Mouse (Mus musculus) brain, embryonic 14.5 days (tissue): ENCODE results near the gene Paxx. TPM values are rescaled to one million over a fixed set of nuclear protein-coding genes. Genes with fewer than 3 reads are reported as not detected.

Source experiments
- DNase-seq: peaks from one replicate; pipeline ENCODE4 v3.0.0-alpha.2; 2011; ENCODE audit warnings: low read depth
- CTCF ChIP-seq: fragments of 200-500 bp; IDR thresholded peaks from 2 replicates; pipeline ENCODE4 v1.5.1; 2012; ENCODE audit warnings: inconsistent platforms, mild to moderate bottlenecking, moderate library complexity, borderline replicate concordance; ENCODE audit not compliant: insufficient read depth, insufficient read length; ENCODE audit errors: extremely low read depth
- POLR2A ChIP-seq: fragments of 200-500 bp; IDR thresholded peaks from 2 replicates; pipeline ENCODE4 v1.6.1; 2012; ENCODE audit warnings: mild to moderate bottlenecking, inconsistent platforms, borderline replicate concordance; ENCODE audit not compliant: poor library complexity, insufficient read depth, insufficient read length, severe bottlenecking; ENCODE audit errors: extremely low read depth
- polyA plus RNA-seq: library from polyadenylated mRNA; depleted of rRNA; stranded (reverse); fragments of >200 nt; gene quantifications from 2 replicates; pipeline ENCODE4 v1.2.3, GENCODE M21; 2012

The Paxx gene
- polyA plus RNA-seq, 1 experiment, result 109 TPM

GRCm38 (mm10) chr2:25432326-25433098, 28.4 kb downstream of the Paxx start:
- no peak for DNase-seq
- no peak for TF ChIP-seq CTCF

DNA sequence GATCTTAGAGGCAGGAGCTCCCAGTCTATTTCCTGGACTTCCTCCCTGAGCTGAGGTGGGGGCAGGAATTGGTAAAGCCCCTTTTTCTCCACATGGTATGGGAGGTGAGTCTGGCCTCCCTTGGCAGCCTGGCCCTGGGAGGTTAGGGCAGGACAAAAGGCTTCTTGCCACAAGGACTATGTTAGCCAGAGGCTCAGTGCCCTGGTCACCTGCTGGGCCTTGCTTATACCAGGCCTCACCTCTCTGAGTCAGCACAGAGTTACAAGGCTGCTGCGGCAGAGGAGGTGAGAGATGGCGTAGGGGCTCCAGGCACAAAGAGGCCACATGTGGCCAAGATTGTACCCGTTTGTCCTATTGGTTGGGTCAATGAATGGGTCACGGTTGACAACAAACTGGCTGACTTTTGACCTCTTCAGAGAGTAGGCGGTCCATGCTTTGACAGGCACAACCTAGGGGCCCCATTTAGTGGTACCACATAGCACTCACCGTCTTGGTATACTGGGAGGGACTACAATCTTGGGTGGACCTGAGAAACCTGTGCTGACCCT, 29.5 kb downstream of the Paxx start:
- TF ChIP-seq POLR2A (no peak), CTCF (no peak)
- DNase-seq, result no peak

DNA sequence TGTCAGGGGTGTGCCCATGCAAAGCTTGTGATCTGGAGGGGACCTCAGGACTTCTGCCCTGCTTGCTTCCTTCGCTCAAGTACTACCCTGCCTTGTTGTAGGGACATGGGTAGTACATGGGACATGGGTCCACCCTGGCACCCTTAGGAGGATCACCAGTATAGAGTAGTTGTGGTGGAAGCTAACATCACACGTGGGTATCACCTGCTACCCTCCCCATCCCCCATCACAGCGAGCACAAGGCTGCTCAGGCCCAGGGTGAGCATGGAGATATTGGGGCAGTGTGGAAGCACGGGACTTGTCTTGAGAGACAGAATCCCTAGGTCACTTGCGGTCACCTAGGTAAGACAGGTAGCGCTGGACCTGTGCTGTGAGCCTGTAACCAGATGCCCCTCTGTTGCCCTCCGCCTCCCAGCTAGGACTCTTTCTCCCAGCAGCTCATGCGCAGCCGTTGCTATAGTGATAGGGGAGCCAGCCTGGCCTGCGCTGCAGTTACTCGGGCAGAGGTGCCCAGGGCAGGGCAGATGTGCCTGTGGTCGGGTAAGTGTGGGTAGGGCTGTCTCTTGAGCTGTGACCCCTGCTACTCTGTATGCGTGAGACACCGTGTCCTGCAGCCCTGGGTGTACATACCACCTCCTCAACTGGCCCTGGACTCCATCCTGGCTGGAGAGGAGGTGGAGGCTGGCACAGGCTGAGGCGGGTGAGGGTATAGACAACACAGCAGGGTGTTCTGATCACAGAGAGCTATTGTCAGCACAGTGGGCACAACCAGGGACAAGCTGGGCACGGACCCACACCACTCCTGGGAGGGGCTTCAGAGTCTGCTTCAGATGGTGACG, 30.3 kb downstream of the Paxx start:
- DNase-seq, result peak; percentile 29
- TF ChIP-seq POLR2A (no peak), CTCF (no peak)

DNA sequence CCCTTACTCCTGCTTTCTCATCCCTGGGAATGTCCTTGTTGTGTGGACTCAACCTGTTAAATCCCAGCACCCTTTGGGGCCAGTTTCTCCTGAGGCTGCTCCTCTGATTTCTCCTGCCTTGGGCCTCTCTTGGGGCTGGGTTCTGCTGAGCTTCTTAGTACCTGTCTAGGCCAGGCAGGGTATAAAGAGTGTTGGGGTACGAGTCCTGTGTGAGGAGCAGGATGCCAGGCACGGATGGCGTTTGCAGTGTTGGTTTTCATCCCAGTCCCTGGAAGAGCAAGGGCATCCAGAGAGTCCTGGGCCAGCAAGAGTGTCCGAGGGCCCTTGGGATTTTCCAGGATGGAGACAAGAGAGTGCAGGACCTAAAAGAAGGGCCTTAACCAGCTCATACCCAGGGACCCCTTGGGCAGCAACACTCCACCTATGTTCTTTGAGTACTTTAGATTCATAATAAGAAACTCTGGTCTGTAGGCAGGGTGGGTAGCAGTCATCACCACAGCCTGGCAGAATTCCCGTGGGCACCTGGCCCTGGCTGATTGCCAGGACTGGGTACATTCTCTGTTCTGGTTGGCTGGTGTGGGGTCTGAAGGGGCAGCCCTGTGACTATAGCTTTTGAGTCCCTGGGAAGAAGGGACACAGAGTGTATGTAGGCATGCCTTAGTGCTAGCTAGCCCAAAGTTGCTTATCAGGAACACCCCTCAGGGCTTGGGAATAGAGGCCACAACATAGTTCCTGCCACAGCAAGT, 31.3 kb downstream of the Paxx start:
- DNase-seq, result peak; percentile 18
- no peak for TF ChIP-seq CTCF
- no peak for TF ChIP-seq POLR2A

DNA sequence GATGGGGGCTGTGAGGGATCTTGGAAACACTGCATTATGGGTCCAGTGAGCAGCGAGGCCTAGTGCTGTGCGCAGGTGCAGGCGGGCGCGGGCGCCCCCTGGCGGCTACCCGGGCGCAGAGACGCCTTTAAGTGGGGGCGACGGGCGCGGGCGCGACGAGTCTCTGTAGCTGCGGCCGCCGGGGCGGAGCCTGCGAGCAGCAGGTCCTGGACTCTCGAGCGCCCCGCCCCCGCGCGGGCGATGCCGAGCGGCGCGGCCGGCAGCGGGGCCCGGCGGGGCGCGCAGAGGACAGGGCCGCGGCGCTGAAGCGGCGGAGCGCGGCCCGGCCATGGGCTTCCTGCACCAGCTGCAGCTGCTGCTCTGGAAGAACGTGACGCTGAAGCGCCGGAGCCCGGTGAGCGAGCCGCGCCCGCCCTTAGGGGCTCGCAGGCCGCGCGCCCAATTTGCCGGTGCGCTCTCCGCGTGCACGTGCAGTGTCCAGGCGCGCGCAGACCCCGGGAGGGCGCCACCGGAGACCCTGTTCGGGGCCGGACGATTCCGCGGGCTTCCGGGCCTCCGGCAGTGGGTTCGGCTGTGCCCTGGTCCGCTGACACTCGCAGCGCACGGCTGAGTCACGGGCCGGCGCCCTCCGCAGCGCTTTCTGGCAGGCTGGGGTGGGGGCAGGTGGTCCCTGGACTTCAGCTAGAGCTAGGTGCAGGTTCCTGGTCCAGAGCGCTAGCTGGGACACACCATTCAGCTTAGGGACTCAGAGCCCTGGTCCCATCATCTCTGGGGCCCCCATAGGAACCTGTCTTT, 32.3 kb downstream of the Paxx start, which contains the start of gene Abca2:
Gene Abca2 (plus strand): TSS at position 262 of the 795 bp plus-strand sequence.
- DNase-seq, result peak; percentile 97
- peak; percentile 95 for TF ChIP-seq CTCF
- TF ChIP-seq POLR2A, result peak; percentile 79

DNA sequence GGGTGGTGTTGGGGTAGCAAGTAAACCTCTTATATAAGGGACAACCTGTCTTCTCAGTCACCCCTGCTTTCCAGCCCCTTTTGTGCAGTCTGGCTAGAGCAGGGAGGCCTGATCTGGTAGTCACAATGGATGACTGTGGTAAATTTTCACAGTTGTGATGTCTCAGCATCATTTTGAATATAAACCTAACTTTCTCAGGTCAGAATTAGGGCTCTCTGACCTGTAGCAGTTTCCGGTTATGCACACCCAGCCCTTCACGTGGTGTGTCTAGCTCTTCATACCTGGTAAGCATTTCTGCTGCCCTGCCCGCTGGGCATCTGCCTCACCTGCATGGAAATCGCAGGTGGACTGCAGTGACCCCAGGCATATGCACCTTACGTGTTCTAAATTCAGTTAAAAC, 33.6 kb downstream of the Paxx start:
- DNase-seq, result no peak
- TF ChIP-seq CTCF, result no peak
- TF ChIP-seq POLR2A, result no peak

DNA sequence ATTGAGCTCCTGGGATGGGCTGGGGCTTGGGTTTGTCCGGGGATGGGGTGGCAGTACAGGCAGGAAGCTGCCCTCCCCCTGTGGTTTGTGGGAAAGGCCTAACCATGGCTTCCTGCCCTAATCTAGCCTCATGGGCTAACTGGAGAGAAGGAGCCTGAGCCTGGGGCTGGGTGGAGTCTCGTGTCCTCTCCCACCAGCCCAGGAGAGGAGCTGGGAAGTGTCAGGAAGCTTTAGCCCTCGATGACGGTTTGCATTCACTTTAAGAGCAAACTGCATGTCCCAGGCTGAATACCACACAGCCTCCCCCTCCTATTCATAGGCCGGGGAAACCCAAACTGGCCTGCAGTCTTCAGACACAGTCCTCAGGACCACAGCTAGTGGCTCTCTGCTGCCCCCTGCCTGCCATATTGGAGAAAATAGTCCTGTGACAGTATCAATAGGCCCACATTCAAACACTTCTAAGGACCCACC, 34.1 kb downstream of the Paxx start:
- peak; percentile 83 for DNase-seq

GRCm38 (mm10) chr2:25425481-25425880, 35.4 kb downstream of the Paxx start:
- TF ChIP-seq POLR2A (no peak), CTCF (no peak)
- DNase-seq, result peak; percentile 14

More for the DNA sequence above, 34.1 kb downstream of the Paxx start:
- TF ChIP-seq CTCF (peak; percentile 83), POLR2A (no peak)

DNA sequence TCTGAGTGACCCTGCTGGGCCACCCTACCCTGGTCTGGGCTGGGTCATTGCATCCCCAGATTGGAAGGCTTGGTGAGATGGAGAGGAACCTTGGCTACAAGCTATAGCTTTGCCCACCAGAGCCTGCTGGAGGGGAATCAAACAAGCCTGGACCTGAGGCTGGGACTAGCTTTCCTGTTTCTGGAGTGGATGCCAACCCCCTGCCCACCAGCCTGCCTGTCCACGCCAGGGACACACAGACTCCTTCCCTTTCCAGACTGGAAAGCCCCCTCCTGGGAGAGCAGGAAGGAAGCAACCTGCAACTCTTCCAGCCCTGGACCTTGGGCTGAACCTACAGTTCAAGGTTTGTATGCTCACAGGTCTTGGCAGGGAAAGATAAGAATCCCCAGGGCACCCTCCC, 37.3 kb downstream of the Paxx start:
- no peak for DNase-seq
- TF ChIP-seq CTCF (no peak), POLR2A (no peak)

- no peak for DNase-seq
- no peak for TF ChIP-seq POLR2A
- no peak for TF ChIP-seq CTCF
Observed at GRCm38 (mm10) chr2:25422587-25423410, 38.1 kb downstream of the Paxx start, which contains the start of gene Fut7. Fut7 (plus strand) TSS chr2:25423267.

GRCm38 (mm10) chr2:25421896-25422295, 39.0 kb downstream of the Paxx start:
- peak; percentile 86 for DNase-seq
- TF ChIP-seq POLR2A (no peak), CTCF (peak; percentile 72)
